Mouse (Mus musculus): Measurements from ENCODE around the gene Fcho2. TPM values are rescaled to one million over a fixed set of nuclear protein-coding genes. Genes with fewer than 3 reads are reported as not detected.
"Not testable (repeated sequence)": the region's sequence is repeated elsewhere in the genome, so short reads cannot be mapped to it uniquely, and the experiment has no call there.

The Fcho2 gene
- polyA plus RNA-seq, 1 experiment from 2014 or later, result 22.4 TPM

- Histone ChIP-seq H3K27me3 (no peaks in the 10 kb centered on the region), H3K4me3 (no peak overlapping the region), H3K4me1 (replicated peaks) (peaks cover 14% of the 10 kb centered on the region), H3K36me3 (no peaks in the 10 kb centered on the region), H3K9me3 (no peaks in the 10 kb centered on the region), H3K27ac (replicated peaks) (no peak overlapping the region), H3K4me2 (no peak overlapping the region), H3K9ac (no peak overlapping the region)
- ATAC-seq (ENCODE audit: low FRiP score, low read depth), result no peak
- WGBS, result 57% methylated on average over 4 of the region's 4 CpGs
These were observed 2.5 kb upstream of the Fcho2 start for GRCm38 (mm10) chr13:98817766-98818165.

- H3K4me2 ChIP-seq; H3K9me3 ChIP-seq; H3K9ac ChIP-seq; H3K4me3 ChIP-seq; ATAC-seq (ENCODE audit: low FRiP score, low read depth); H3K27ac ChIP-seq (replicated peaks); H3K36me3 ChIP-seq; H3K27me3 ChIP-seq: not testable (repeated sequence)
- H3K4me1 ChIP-seq (replicated peaks), result peaks cover 14% of the 10 kb centered on the region
- 76% methylated on average over 4 of the region's 4 CpGs for WGBS
These were observed 1.9 kb upstream of the Fcho2 start for GRCm38 (mm10) chr13:98816981-98817660.

GRCm38 (mm10) chr13:98816571-98816970, 1.3 kb upstream of the Fcho2 start:
- no peak overlapping the region for H3K27ac ChIP-seq (replicated peaks)
- no peaks in the 10 kb centered on the region for H3K9me3 ChIP-seq
- WGBS, result 86% methylated on average over 9 of the region's 9 CpGs
- H3K4me1 ChIP-seq (replicated peaks), result peaks cover 14% of the 10 kb centered on the region
- H3K36me3 ChIP-seq, result no peaks in the 10 kb centered on the region
- no peak overlapping the region for H3K4me3 ChIP-seq
- no peak overlapping the region for H3K4me2 ChIP-seq
- H3K27me3 ChIP-seq, result no peaks in the 10 kb centered on the region
- H3K9ac ChIP-seq, result no peak overlapping the region
- ATAC-seq (ENCODE audit: low FRiP score, low read depth), result no peak

- peak overlapping the region; percentile 94 for H3K9ac ChIP-seq
- peak overlapping the region; percentile 95 for H3K4me3 ChIP-seq
- H3K4me1 ChIP-seq (replicated peaks), result peaks cover 14% of the 10 kb centered on the region
- H3K9me3 ChIP-seq, result no peaks in the 10 kb centered on the region
- H3K27me3 ChIP-seq, result no peaks in the 10 kb centered on the region
- no peaks in the 10 kb centered on the region for H3K36me3 ChIP-seq
- ATAC-seq (ENCODE audit: low FRiP score, low read depth), result peak; percentile 62
- peak overlapping the region; percentile 52 for H3K4me2 ChIP-seq
- peak overlapping the region; percentile 91 for H3K27ac ChIP-seq (replicated peaks)
- WGBS, result under 1% methylated on average over 63 of the region's 81 CpGs
These were observed 791 bp downstream of the Fcho2 start for GRCm38 (mm10) chr13:98814275-98815040.

DNA sequence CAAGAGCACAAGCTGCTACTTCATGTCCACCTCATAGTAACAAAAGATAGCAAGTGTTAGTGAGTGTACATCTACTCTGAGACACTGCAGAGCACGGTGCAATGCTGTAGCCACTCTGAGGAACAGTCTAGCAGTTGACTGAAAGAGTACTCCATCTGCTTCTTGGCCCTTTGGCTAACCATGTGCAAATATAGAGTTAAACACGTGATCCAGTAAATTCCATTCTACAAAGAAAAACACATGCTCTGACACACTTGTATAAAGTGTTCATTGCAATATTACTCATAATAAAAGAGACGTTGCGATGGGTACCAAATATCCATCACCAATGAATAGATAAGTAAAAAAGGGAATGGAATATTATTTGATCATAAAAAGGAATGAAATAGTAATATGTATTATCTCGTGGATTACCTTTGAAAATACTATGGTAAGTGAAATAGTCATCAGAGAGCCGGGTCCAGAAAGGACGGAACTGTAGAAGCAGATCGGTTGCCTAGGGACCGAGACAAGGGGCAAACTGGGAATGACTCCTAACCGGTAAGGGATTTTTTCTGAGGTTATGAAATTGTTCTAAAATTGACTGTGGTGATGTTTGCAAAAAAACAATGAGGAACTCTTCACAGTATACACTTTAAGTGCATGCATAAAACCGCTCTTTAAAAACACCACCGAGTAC, 1.5 kb downstream of the Fcho2 start:
- Histone ChIP-seq H3K27ac (replicated peaks) (0 out of 2 replicates have a peak overlapping the region, but pooled peaks have one; percentile 91), H3K9ac (peak overlapping the region; percentile 94), H3K4me2 (peak overlapping the region; percentile 52), H3K4me3 (peak overlapping the region; percentile 95), H3K9me3 (no peaks in the 10 kb centered on the region), H3K4me1 (replicated peaks) (peaks cover 14% of the 10 kb centered on the region), H3K27me3 (no peaks in the 10 kb centered on the region), H3K36me3 (no peaks in the 10 kb centered on the region)
- WGBS, result 22% methylated on average over 12 of the region's 12 CpGs
- ATAC-seq (ENCODE audit: low FRiP score, low read depth), result no peak

DNA sequence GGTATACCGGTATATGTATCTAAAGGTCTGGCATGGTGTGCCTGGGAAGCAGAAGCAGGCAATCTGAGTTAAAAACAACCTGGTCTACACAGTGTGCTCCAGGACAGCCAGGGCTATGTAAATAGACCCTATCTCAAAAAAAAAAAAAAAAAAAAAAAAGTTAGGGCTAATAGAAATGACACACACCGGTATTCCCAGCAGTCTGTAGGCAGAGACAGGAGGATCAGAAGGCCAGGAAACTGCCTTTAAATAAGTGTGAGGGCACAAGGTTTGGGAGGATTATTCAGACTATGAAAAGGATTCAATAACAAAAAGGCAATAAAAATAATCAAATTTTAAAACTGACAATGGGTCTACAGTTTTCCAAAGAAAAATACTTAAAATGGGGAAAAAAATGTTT, 2.1 kb downstream of the Fcho2 start:
- Histone ChIP-seq H3K27ac (replicated peaks) (no peak overlapping the region), H3K4me2 (peak overlapping the region; percentile 52), H3K4me3 (peak overlapping the region; percentile 95), H3K4me1 (replicated peaks) (peaks cover 14% of the 10 kb centered on the region), H3K36me3 (no peaks in the 10 kb centered on the region), H3K9ac (no peak overlapping the region), H3K9me3 (no peaks in the 10 kb centered on the region), H3K27me3 (no peaks in the 10 kb centered on the region)
- no peak for ATAC-seq (ENCODE audit: low FRiP score, low read depth)
- 90% methylated on average over 2 of the region's 2 CpGs for WGBS

- H3K27me3 ChIP-seq, result no peaks in the 10 kb centered on the region
- H3K4me1 ChIP-seq (replicated peaks), result peaks cover 14% of the 10 kb centered on the region
- H3K9me3 ChIP-seq, result no peaks in the 10 kb centered on the region
- no peak for ATAC-seq (ENCODE audit: low FRiP score, low read depth)
- no peak overlapping the region for H3K4me3 ChIP-seq
- H3K9ac ChIP-seq, result no peak overlapping the region
- H3K4me2 ChIP-seq, result no peak overlapping the region
- H3K27ac ChIP-seq (replicated peaks), result no peak overlapping the region
- no peaks in the 10 kb centered on the region for H3K36me3 ChIP-seq
- WGBS, result 81% methylated on average over 4 of the region's 4 CpGs
These were observed 3.0 kb downstream of the Fcho2 start for GRCm38 (mm10) chr13:98812285-98812684.

GRCm38 (mm10) chr13:98810143-98810542, 5.1 kb downstream of the Fcho2 start:
- peaks cover 10% of the 10 kb centered on the region for H3K4me1 ChIP-seq (replicated peaks)
- H3K27ac ChIP-seq (replicated peaks), result no peak overlapping the region
- peaks cover under 1% of the 10 kb centered on the region; the same call in 1 of the 2 replicates for H3K36me3 ChIP-seq
- no peaks in the 10 kb centered on the region for H3K9me3 ChIP-seq
- no peak overlapping the region for H3K9ac ChIP-seq
- ATAC-seq (ENCODE audit: low FRiP score, low read depth), result no peak
- H3K27me3 ChIP-seq, result no peaks in the 10 kb centered on the region
- 75% methylated on average over 6 of the region's 6 CpGs for WGBS
- no peak overlapping the region for H3K4me3 ChIP-seq
- H3K4me2 ChIP-seq, result no peak overlapping the region

DNA sequence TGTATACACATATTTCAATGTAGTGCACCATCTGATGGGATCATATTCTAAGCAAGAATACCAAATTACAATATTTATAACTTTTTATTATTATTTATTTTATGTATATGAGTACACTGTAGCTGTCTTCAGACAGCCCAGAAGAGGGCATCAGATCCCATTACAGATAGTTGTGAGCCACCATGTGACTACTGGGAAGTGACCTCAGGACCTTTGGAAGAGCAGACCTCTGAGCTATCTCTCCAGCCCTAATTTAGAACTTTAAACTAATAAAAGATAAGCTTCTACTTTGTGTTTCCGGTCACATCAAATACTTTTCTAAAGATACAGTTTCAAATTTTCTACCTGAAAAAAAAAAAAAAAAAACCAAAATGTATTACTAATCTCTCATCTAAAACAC, 6.2 kb downstream of the Fcho2 start:
- ATAC-seq (ENCODE audit: low FRiP score, low read depth), result no peak
- Histone ChIP-seq H3K4me1 (replicated peaks) (peaks cover 10% of the 10 kb centered on the region), H3K4me2 (no peak overlapping the region), H3K27ac (replicated peaks) (no peak overlapping the region), H3K27me3 (no peaks in the 10 kb centered on the region), H3K4me3 (no peak overlapping the region), H3K9ac (no peak overlapping the region), H3K36me3 (peaks cover 3% of the 10 kb centered on the region), H3K9me3 (no peaks in the 10 kb centered on the region)
- WGBS, result 92% methylated on average over 1 of the region's 1 CpGs

- Histone ChIP-seq H3K27me3 (no peaks in the 10 kb centered on the region), H3K9ac (no peak overlapping the region), H3K27ac (replicated peaks) (no peak overlapping the region), H3K9me3 (no peaks in the 10 kb centered on the region), H3K4me1 (replicated peaks) (no peaks in the 10 kb centered on the region), H3K4me2 (no peak overlapping the region), H3K36me3 (peaks cover 22% of the 10 kb centered on the region), H3K4me3 (no peak overlapping the region)
- WGBS, result 97% methylated on average over 1 of the region's 1 CpGs
- ATAC-seq (ENCODE audit: low FRiP score, low read depth), result no peak
These were observed 10.8 kb downstream of the Fcho2 start for GRCm38 (mm10) chr13:98804480-98804879.

- Histone ChIP-seq H3K9ac (no peak overlapping the region), H3K36me3 (peaks cover 22% of the 10 kb centered on the region), H3K4me3 (no peak overlapping the region), H3K27me3 (no peaks in the 10 kb centered on the region), H3K9me3 (no peaks in the 10 kb centered on the region), H3K27ac (replicated peaks) (no peak overlapping the region), H3K4me1 (replicated peaks) (no peaks in the 10 kb centered on the region), H3K4me2 (no peak overlapping the region)
- 89% methylated on average over 4 of the region's 4 CpGs for WGBS
- ATAC-seq (ENCODE audit: low FRiP score, low read depth), result no peak
These were observed 11.6 kb downstream of the Fcho2 start for GRCm38 (mm10) chr13:98803699-98804098.

- no peak for ATAC-seq (ENCODE audit: low FRiP score, low read depth)
- Histone ChIP-seq H3K9ac (no peak overlapping the region), H3K4me3 (no peak overlapping the region), H3K4me1 (replicated peaks) (no peaks in the 10 kb centered on the region), H3K27ac (replicated peaks) (no peak overlapping the region), H3K4me2 (no peak overlapping the region), H3K27me3 (no peaks in the 10 kb centered on the region), H3K9me3 (no peaks in the 10 kb centered on the region), H3K36me3 (peaks cover 22% of the 10 kb centered on the region)
- WGBS, result 95% methylated on average over 3 of the region's 3 CpGs
These were observed 12.3 kb downstream of the Fcho2 start for GRCm38 (mm10) chr13:98802957-98803356.

All from hindbrain, embryonic 15.5 days (tissue).